Mouse (Mus musculus) cerebellum, adult 9-11 months (tissue): ENCODE data around the gene Otulin.

Experiments
- DNase-seq: peaks from one replicate; pipeline ENCODE4 v3.0.0; 2022

Gene Otulin

DNA sequence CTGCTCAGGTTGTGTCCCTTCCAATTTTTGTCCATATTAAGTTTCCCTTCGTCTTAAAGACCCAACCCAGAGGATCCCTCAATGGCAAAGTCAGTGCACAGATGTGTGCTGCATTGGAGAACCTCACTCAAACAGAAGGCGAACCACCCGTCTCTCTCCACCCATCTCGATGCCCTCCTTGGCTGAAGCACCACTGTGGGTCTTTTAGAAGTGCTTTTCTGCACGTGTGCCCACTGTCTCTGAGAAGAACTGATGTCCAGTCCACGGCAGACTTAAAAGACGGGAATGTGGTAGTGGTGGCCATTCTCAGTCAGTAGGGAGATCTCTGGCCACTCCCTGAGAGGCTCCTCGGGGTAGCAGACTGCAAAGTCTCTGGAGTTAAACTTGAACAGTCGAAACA lies 26.1 kb upstream of the Otulin start:
- no peak for DNase-seq

DNA sequence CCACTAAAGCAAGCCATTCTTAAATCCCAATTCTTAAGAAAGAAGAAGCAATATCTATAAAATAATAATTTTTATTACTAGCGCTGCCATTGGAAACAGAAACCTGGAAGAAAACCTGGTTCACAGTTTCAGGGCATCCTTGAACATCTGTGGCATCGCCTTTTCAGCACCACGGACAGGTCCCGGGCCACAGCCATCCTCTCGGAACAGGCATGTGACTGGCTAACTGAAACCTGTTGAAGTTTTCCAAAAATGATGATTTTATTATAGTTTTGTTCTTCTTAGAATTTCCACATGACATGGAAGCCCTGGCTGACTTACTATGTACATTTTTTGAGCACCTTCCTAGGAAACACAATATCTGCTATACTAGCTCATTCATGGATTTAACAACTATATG lies 24.5 kb upstream of the Otulin start:
- DNase-seq, result no peak

DNA sequence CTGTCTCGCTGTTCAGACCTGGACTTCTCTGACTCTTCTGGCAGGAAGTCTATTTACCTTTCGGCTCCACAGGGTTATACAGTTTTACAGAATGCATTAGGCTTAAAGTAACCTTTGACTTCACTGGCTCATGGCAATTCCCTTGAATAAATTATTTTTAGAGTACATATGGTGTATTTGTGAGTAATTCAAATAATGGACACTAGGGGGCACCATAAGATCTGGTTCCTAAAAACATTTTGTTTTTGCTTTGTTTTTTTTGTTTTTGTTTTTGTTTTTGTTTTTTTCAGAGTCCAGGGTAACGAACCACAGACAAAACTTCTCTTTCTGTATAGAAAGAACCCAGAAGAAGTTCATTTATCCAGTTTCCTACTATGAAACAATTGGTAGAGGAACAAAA lies 17.2 kb upstream of the Otulin start:
- no peak for DNase-seq

DNA sequence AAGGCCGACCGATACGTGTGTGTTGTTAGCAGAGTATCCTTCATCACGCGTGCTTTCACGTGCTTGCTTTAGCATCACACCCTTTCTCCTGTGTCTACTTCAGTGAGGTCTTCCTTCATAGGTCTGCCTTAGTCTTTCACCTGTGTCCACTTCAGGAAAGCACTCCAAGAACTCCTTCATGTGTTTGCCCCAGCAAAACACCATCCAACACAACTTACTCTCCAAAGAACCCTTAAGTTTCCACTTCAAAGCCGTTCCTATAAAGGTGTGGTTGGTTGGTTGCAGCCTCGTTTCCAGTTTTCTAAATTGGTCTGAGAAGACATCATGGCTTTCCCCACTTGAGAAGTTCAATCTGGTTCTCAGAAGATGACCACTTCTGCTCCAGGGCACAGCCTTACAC lies 16.2 kb upstream of the Otulin start:
- no peak for DNase-seq

DNA sequence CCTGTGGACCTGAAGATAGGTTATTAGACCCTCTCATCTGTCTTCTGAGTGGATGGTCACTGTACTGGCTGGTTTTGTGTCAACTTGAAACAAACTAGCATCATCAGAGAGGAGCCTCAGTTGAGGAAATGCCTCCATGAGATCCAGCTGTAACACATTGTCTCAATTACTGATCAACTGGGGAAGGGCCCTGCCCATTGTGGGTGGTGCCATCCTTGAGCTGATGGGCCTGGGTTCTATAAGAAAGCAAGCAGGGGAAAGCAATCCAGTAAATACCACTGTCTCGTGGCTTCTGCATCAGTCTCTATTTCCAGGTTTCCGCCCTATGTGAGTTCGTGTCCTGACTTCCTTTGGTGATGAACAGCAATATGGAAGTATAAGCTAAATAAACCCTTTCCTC lies 14.8 kb upstream of the Otulin start:
- no peak for DNase-seq

DNA sequence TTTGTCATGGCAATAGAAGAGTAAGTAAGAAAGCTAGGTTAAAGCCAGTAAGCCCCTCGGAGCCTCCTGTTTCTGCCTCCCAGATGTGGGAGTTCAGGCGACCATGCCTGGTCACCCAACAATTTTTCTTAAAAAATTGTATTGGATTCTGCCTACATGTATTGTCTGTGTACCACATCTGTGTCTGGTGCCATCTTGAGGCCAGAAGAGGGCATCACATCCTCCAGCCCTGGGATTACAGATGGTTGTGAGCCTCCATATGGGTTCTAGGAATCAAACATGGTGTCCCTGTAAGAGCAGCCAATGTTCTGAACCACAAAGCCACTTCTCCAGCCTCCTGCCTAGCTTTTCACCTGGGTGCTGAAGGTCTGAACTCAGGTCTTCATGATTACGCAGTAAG lies 12.4 kb upstream of the Otulin start:
- DNase-seq, result no peak

DNA sequence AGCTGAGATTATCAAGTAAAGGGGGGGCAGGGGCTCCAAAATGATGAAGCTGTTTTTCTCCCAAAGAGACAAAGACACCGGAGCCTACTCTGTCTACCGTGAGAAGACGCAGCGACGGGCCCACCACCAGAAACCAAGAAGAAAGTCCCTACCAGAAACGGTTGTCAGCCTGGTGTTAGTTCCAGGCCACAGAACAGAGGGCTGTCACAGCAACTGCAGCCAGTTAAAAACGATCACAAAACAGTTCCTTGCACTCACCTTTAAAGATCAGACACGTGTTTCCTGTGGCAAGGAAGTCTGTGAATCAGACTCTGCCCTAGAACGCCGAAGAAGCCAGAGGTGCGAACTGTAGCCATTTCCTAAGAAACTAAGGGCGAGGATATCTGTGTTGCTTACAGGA lies 10.7 kb upstream of the Otulin start:
- no peak for DNase-seq

DNA sequence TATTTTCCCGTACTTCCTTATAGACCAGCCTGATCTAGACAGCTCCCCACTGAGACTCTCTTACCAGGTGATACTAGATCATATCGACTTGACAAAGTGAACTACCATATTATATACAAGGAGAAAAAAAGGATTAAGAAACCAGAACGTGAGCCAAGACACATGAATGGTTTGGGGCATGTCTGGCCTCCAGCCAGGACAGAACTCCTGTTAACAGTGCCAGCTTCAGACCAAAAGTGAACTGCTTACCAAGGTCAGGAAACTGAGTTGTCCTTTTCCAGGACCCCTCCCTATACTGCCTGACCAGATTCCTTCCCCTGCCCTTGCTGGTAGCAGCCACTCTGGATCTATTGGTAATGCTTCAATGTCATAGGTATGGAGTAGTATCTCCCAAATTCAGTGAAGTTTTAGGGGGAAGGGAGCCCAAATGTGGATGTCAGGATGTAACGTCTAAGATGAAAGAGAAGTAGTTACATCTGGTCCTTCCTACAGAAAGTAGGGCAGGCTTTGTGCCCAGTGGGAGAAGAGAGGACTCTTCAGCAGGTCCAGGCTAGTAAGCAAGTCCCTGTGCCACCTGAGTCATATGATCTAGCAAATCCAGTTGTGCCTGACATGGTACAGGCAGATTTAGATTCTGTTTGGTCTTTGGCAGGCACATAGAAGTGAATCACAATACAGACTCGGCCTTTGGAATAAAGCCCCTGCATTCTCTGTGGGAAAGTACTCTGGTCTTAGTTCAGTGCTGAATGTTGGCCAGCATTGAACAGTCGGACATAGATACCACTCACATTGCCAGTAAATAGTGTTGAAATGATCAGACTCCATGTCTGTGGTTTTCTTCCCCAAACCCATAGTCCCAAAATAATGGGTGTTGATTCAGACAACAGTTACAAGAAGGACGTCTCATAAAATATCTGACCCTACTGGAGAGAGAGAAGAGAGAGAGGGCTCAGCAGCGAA lies 3.7 kb upstream of the Otulin start:
- DNase-seq, result no peak

DNA sequence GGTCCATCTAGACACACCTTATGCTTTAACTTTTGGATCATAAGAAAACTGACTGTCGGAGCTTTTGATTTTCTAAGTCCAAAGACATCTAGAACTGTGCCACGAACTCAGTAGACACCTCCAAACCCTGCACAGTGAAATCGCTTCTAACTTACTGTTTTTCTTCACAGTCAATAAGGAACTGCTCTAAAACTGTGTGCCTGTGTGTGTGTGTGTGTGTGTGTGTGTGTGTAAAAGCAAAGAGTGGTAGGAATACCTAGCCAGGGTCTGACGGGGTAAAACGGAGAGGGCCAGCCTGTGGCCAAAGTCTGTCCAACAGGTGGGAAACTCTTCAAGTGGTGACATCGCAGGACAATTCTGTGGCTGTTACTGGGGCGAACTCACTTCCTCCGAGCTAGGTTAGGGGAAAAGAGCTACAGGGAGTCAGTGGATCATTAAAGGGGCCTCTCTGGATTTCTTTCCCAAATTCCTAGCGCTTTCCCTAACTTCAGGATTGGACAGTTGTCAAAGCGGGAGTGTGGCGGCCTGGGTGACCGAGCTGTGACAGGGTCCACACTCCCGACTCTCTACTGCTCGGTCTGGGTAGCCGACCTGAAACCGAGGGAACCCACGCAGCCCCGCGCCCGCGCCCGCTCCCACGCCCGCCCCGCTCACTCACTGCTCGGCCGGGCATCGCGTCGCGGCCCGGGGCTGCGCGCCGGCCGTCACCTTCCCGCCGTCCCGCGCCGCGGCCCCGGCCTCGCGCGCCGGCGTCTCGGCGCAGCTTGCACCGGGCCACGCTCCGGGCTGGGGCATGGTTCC lies 493 bp downstream of the Otulin start:
- DNase-seq, result no peak

DNA sequence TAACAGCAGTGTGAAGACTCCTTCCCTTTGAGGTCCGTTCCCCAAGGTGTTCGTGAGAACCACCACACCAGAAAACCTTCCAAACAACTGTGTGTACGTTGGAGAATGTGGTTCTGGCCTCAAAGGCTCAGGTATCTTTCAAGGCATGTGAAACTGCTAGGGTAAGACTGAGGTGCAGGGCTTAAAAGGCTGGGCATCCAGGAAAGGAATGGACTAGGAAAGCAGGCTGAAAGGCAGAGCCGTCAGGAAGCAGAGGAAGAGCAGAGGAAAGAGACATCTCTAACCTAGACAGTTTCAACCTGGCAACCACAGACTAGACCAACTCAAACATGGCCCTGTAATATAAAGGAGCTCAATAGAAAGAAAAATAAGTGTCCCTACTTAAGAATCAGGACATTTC lies 1.4 kb downstream of the Otulin start:
- no peak for DNase-seq

DNA sequence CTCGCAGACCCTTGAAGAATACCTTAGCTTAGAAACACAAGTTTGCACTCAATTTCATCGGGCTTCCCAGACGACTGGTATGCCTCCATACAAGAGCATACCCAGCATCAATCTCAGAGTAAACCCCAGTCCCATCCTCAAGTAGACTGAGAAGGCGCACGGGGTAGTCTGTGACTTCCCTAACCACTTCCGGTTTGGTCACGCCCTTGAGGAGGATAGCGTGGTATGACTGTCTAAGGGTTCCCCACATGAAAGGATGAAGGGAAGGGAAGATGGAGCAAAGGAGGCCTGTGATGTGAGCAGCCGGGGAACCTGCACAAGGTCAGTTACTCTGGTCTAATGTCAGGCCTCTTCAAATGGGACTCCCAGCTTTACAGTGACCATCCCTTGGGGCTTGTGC lies 2.7 kb downstream of the Otulin start:
- DNase-seq, result no peak

DNA sequence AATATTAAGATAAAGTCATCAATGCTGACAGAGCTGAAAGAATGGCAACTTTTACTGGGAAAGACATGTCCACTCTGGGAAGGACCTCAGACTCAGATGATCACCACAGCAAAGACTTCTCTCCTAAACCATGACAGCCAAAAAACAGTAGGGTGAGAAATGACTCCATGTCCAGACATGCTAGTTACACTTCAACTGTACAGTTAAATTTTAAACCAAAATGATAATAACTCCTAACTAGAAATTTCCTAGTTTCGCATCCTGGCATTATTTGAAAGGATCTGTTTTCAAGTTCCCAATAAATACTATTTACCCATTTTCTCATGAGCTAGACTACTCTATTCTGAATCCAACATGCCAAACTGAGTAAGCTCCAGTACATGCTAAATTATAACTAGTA lies 4.2 kb downstream of the Otulin start:
- no peak for DNase-seq

DNA sequence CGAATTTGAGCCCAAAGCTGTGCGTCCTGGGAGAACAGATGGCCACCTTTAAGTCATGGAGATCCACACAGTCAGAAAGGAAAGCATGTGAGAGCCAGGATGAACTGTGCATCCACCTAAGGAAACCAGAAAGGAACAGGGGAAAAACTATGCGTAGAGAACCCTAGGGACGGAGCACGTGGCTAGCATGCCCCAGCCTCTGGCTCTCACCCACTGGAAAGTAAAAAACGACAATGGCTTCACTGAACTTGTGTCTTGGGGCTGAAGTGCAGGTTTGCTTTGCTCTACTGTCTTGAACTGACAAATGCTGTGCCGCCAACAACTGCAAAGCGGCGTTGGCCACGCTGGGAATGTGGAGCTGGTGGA lies 4.6 kb downstream of the Otulin start:
- DNase-seq, result no peak

DNA sequence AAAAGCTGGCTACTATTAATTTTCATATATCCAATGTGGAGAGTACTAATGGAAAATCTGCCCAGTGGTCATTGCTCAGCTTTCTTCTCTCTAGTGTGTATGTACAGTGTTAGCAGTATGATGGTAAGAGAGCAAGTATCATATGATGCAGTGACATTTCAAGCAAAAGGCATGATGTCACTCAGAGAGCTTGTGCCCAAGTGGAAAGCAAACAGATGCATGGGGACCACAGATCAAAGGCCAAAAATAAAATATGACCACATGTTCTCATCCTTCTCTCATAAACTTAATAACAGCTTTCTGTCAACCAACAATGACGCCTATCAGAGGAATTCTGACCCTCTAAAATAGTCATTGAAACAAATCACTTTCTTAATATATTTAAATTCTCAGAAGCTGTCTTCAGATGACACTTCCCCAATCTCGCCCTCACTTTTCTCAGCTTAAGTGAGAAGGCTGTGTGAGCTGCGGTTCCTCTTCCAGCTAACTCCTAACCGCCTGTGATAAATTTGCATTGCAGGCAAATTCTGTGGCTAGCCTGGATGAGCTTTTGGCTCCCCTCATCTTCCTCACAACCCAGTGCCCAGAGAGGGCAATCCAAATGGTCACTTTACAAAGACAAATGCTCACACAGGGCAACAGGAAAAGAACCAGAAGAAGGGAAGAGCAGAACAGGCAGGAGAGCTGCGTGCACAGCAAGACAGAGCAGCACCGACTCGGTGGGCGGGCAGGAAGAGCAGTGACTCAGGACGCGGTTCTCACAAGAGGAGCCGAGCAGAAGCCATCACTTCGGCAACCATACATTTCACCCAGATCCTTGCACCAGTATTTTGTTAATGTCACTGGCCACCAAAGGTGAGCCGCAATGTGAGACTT lies 5.2 kb downstream of the Otulin start:
- peak; percentile 62 for DNase-seq

DNA sequence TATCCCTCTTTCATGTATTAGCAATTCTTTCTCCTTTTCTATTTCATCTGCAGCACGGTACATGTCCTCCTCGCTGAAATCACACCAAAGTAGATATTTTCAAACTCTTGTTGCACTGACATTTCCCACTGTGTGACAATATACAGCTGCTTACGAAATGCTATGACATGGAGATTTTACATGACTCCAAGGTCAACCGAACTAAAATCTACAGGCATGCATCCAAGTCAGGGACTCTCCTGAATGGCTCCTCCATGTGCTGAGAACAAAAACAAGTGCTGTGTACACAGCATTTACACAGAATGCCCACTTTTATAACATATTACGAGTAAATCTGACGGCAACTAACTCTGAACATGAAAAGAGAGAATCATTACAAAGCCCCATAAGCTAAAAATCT lies 7.2 kb downstream of the Otulin start:
- DNase-seq, result no peak

DNA sequence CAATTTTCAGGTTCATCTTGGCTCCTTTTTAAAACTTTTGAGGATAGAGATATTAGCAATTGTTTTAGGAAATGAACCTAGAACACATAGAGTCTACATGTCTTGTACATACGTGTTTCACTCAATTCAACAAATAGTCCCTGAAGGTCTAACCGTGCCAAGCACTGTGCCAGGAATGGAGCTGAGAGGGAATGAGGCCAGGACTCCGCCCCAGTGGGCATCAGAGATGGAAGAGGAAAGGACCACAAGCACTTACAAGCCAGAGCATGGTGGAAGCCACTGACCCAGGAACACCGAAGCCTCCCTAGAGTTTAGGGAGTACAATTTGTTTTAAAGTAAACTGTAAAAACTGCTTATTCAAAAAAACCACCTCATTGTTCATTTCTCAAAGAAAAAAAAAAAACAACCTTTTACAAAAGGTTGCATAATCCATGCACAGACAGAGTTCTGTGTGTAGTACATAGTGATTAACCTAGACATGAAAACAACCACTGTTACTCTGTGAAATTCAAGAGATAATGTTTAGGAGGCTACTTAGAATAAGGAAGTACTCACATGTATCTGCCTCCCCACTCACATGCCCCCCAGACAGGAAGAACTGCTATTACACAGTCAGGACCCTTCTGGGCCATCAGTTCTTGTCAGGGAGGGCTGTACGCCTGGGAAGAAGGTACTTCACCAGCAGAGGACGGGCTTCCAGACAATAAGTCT lies 9.9 kb downstream of the Otulin start:
- no peak for DNase-seq

DNA sequence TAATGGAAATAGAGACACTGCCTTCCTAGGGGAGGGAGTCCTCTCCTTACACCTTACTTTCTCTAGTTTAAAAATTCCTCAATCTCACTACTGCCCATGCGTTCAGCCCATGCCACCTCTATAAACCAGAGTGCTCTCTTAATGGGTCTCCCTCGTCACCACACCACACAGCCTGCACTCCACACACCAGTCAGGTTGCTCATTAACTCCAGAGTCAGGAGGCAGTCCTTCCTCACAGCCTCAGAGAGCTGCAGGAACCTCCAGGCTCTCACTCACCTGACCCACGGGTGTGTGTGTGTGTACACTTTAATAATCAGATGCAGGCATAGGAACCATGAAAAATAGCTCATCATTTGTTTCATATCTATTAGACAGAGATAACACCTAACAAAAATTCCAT lies 10.8 kb downstream of the Otulin start:
- DNase-seq, result no peak

DNA sequence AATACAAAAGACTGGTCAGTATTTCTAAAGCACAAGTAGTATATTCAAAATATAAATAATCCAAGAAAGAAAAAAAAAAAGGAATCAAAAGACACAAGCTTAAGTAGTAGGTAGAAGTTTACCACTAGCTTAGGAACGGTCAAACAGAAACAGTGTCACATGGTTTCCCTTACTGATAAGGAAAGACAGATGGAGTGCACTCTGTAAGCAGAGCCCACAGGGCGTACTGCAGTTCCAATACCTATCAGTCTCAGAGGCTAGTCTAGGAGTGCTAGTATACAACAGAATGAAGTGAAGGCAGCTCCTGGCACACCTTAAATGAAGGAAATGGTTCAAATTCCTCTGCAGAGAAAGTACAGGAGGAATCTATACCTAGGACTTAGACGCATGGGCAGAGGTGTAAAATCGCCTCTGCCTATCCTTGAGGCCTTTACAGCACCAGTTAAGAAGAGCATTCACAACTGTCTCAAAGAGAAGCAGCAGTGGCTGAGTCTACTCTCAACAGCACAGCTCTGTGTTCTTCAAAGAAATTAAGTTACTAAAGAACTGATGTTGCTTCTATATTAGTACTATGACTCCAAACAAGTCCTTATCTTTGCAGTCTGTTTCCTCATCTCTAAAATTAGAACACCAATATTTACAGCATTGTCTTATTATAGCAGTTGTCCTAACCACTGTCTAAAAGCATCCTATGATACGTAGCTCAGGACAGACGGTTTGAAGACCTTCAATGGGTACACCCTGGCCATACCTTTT lies 11.5 kb downstream of the Otulin start:
- DNase-seq, result no peak

DNA sequence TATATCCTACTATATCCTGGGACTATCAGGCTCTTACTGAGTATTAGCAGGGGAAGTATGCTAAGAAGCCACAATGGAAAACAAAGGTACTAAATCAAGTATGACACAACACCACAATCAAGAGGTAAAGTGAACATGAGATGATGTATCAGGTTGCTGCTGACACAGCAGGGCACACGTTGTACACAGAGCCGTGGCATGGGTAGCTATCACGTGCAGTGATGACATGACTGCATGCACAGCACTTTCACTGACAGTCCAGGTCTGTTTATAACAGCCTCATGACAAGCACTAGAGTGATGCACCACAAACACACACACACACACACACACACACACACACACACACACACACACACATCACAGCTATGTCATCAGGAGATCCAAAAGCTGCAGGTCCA lies 13.3 kb downstream of the Otulin start:
- no peak for DNase-seq

DNA sequence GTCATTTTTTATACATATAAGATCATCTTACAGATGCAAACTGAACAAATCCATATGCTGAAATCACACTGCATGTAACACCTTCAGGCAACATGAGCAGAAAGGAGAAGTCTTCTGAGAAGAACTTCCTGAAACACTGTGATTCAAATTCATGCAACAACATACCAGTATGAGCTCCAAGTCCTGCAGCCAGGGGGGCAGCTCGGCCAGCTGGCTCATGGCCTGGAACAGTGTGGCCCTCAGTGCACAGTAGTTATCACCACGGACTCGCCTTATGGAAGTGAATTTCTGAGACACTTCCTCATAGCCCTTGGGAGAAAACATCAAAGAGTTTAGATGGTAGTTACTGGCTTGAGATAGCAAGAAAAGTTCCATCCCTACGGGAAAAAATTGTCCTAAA lies 14.3 kb downstream of the Otulin start:
- DNase-seq, result peak; percentile 68

DNA sequence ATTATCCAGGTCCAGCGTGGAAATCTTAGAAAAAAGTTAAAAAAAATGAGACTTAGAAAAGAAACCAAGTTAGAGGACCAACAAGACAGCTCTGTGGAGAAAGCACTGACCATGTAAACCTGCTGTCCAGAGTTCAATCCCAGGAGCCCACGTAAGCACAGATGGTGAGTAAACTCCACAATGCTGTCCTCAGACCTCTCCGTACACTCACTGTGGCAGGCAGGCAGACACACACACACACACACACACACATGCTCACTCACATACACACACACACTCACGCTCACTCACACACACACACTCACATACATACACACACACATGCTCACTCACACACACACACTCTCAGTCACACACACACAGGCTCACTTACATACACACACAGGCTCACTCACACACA lies 17.2 kb downstream of the Otulin start:
- no peak for DNase-seq
